Mouse (Mus musculus) C2C12 (cell line): ENCODE results near the gene Cxcr6. TPM values are rescaled to one million over a fixed set of nuclear protein-coding genes. Genes with fewer than 3 reads are reported as not detected.

Source experiments
- H3K27me3 ChIP-seq: one replicate; pipeline ENCODE4 v1.6.1; 2011; ENCODE audit not compliant: control insufficient read depth, insufficient read depth, insufficient read length
- H3K36me3 ChIP-seq: one replicate; pipeline ENCODE4 v1.6.1; 2011; ENCODE audit not compliant: control insufficient read depth, insufficient read depth
- H3K4me3 ChIP-seq: one replicate; pipeline ENCODE4 v1.5.1; 2011; ENCODE audit warnings: mild to moderate bottlenecking, control low read depth; ENCODE audit not compliant: poor library complexity, insufficient read depth, severe bottlenecking
- H3K79me2 ChIP-seq: one replicate; pipeline ENCODE4 v1.6.1; 2011; ENCODE audit not compliant: control insufficient read depth, insufficient read depth
- H3K79me3 ChIP-seq: one replicate; pipeline ENCODE4 v1.6.1; 2011; ENCODE audit warnings: low read depth, control low read depth
- H3ac ChIP-seq: one replicate; pipeline ENCODE3; 2011; ENCODE audit warnings: low read depth; ENCODE audit not compliant: control insufficient read depth, insufficient read length
- CEBPB ChIP-seq: IDR thresholded peaks from one replicate; pipeline ENCODE4 v1.6.1; 2011; ENCODE audit warnings: low read depth, mild to moderate bottlenecking, control low read depth, moderate library complexity
- CTCF ChIP-seq: IDR thresholded peaks from one replicate; pipeline ENCODE4 v1.5.1; 2011; ENCODE audit not compliant: control insufficient read depth, insufficient read depth, insufficient read length
- FOSL1 ChIP-seq: IDR thresholded peaks from one replicate; pipeline ENCODE4 v1.8.0; 2011; ENCODE audit warnings: mild to moderate bottlenecking, low read length; ENCODE audit not compliant: poor library complexity, insufficient read depth, severe bottlenecking
- MAX ChIP-seq: IDR thresholded peaks from one replicate; pipeline ENCODE4 v1.6.1; 2011; ENCODE audit warnings: mild to moderate bottlenecking, control low read depth
- MYOD1 ChIP-seq: IDR thresholded peaks from one replicate; pipeline ENCODE4 v1.6.1; 2011; ENCODE audit warnings: low read depth; ENCODE audit not compliant: control insufficient read depth, insufficient read length
- MYOG ChIP-seq: IDR thresholded peaks from one replicate; pipeline ENCODE4 v1.6.1; 2011; ENCODE audit not compliant: control insufficient read depth, insufficient read length; ENCODE audit errors: extremely low read depth
- USF1 ChIP-seq: IDR thresholded peaks from one replicate; pipeline ENCODE4 v1.6.1; 2011; ENCODE audit warnings: low read depth, mild to moderate bottlenecking, control low read depth, moderate library complexity
- polyA plus RNA-seq: library from polyadenylated mRNA; unstranded; fragments of >200 nt; fragmentation: generic; extraction: Trizol; gene quantifications from one replicate; pipeline ENCODE4 v1.2.1, GENCODE M21; 2012; ENCODE audit warnings: missing spikeins

Gene Cxcr6
- polyA plus RNA-seq, 1 experiment, result 5.7 TPM

GRCm38 (mm10) chr9:123788855-123789529 lies 17.3 kb upstream of the Cxcr6 start:
- H3K36me3 ChIP-seq, result peaks cover 14% of the 10 kb centered on the region
- H3K27me3 ChIP-seq, result no peaks in the 10 kb centered on the region
- TF ChIP-seq USF1 (no peak), MYOG (no peak), FOSL1 (no peak)
- no peaks in the 10 kb centered on the region for H3K79me2 ChIP-seq
- no peak overlapping the region for H3K4me3 ChIP-seq
- H3K79me3 ChIP-seq, result no peaks in the 10 kb centered on the region
- H3ac ChIP-seq, result no peak overlapping the region

GRCm38 (mm10) chr9:123796174-123796573 lies 10.1 kb upstream of the Cxcr6 start:
- no peak overlapping the region for H3ac ChIP-seq
- H3K27me3 ChIP-seq, result no peaks in the 10 kb centered on the region
- H3K36me3 ChIP-seq, result peaks cover 45% of the 10 kb centered on the region
- H3K79me3 ChIP-seq, result no peaks in the 10 kb centered on the region
- no peak overlapping the region for H3K4me3 ChIP-seq
- no peaks in the 10 kb centered on the region for H3K79me2 ChIP-seq
- TF ChIP-seq CEBPB (no peak), CTCF (peak; percentile 24)

- no peaks in the 10 kb centered on the region for H3K79me2 ChIP-seq
- no peak overlapping the region for H3ac ChIP-seq
- no peak overlapping the region for H3K4me3 ChIP-seq
- H3K36me3 ChIP-seq, result peaks cover 29% of the 10 kb centered on the region
- no peaks in the 10 kb centered on the region for H3K27me3 ChIP-seq
- TF ChIP-seq MAX, result no peak
- TF ChIP-seq FOSL1, result no peak
- no peak for TF ChIP-seq USF1
- no peak for TF ChIP-seq MYOD1
- no peak for TF ChIP-seq MYOG
- no peak for TF ChIP-seq CTCF
- no peak for TF ChIP-seq CEBPB
- no peaks in the 10 kb centered on the region for H3K79me3 ChIP-seq
These were observed 4.7 kb upstream of the Cxcr6 start for GRCm38 (mm10) chr9:123801527-123801926.

GRCm38 (mm10) chr9:123802421-123802820 lies 3.9 kb upstream of the Cxcr6 start:
- Histone ChIP-seq H3ac (no peak overlapping the region), H3K4me3 (no peak overlapping the region), H3K36me3 (peaks cover 29% of the 10 kb centered on the region), H3K79me3 (no peaks in the 10 kb centered on the region), H3K79me2 (no peaks in the 10 kb centered on the region), H3K27me3 (no peaks in the 10 kb centered on the region)
- TF ChIP-seq CEBPB (no peak), MYOD1 (no peak), CTCF (no peak), MAX (no peak), USF1 (no peak), MYOG (no peak), FOSL1 (no peak)

GRCm38 (mm10) chr9:123802896-123803295 lies 3.4 kb upstream of the Cxcr6 start:
- peak; percentile 25 for TF ChIP-seq CTCF
- TF ChIP-seq USF1, result no peak
- no peak for TF ChIP-seq FOSL1

GRCm38 (mm10) chr9:123805241-123805640 lies 1.0 kb upstream of the Cxcr6 start:
- Histone ChIP-seq H3K36me3 (peaks cover 8% of the 10 kb centered on the region), H3K27me3 (no peaks in the 10 kb centered on the region), H3K79me3 (no peaks in the 10 kb centered on the region), H3ac (no peak overlapping the region), H3K4me3 (no peak overlapping the region), H3K79me2 (no peaks in the 10 kb centered on the region)
- TF ChIP-seq MAX (no peak), FOSL1 (no peak), MYOG (no peak), CEBPB (no peak), MYOD1 (no peak)

More at GRCm38 (mm10) chr9:123802896-123803295, 3.4 kb upstream of the Cxcr6 start:
- Histone ChIP-seq H3K4me3 (no peak overlapping the region), H3ac (no peak overlapping the region), H3K79me2 (no peaks in the 10 kb centered on the region), H3K27me3 (no peaks in the 10 kb centered on the region), H3K36me3 (peaks cover 27% of the 10 kb centered on the region), H3K79me3 (no peaks in the 10 kb centered on the region)
